Mouse (Mus musculus): ENCODE measurements around the gene Alk. TPM values are rescaled to one million over a fixed set of nuclear protein-coding genes. Genes with fewer than 3 reads are reported as not detected.
"Not testable (repeated sequence)": the region's sequence is repeated elsewhere in the genome, so short reads cannot be mapped to it uniquely, and the experiment has no call there.

Alk gene
- total and polyA plus RNA-seq, 3 experiments: 0.05 TPM; not detected in 2

DNA sequence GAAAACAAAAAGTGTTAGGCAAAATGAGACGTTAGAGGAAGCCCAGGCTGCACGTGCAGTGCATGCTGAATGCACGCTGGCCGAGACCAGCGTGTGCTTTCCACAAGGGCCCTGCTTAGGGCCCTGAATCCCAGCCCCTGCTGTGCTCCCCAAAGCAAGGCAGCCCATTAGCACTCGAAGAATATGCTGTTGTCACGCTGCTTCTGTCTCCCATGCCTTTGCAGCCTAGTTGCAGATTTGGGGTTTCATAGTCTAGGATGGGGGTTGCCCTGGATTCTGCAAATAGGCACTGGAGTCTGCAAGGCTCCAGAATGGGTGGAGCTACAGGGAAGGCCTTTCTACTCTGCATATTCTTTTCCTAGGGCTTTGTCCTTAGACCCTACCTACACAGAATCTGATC is 99.2 kb downstream of the Alk start:
- ATAC-seq (ENCODE audit: extremely low read depth, insufficient number of reproducible peaks, low FRiP score, poor library complexity, severe bottlenecking) (no peak), DNase-seq (ENCODE audit: low spot score) (no peak)
- TF ChIP-seq GATA1 (IDR thresholded peaks at IDR 0.05; ENCODE audit: borderline replicate concordance, low read length): no peak
- TF ChIP-seq GATA2 (IDR thresholded peaks at IDR 0.05; ENCODE audit: borderline replicate concordance, low read depth, low read length): no peak
- no peak for TF ChIP-seq TAL1 (conservative IDR thresholded peaks at IDR 0.05; ENCODE audit: low read depth, low read length)
- no peak for TF ChIP-seq CTCF (IDR thresholded peaks at IDR 0.05; ENCODE audit: low read depth, low read length)
- TF ChIP-seq POLR2AphosphoS5 (IDR thresholded peaks at IDR 0.05; ENCODE audit: insufficient replicate concordance, low read depth, low read length): no peak
- Histone ChIP-seq H3K4me1 (ENCODE audit: insufficient read depth, low read depth, low read length) (no peaks in the 10 kb centered on the region), H3K4me3 (ENCODE audit: low read depth, low read length) (no peak overlapping the region; the same call in 1 of the 2 replicates), H3K27me3 (ENCODE audit: insufficient read depth, low read length) (no peaks in the 10 kb centered on the region), H3K36me3 (replicated peaks) (no peaks in the 10 kb centered on the region), H3K9me3 (replicated peaks) (peaks cover 41% of the 10 kb centered on the region)

DNA sequence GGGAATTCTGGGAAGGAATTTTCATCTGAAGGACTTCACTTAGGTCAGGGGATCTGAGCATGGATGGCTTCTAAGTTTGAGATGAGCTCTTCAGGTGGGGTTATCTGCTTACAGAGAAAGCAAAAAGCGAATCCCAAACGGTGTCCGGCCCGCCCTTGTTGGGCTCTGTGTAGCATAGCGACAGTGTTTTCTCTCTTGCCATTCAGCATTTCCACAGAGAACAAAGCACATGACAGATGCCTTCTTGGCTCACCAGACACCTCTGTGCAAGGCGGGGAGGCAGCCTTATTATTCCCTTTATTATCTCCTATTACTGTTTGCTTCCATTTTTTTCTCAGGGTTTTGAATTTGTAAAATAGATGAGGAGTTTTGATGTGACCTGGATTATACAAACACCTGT is 99.8 kb downstream of the Alk start:
- ATAC-seq (ENCODE audit: extremely low read depth, insufficient number of reproducible peaks, low FRiP score, poor library complexity, severe bottlenecking) (no peak), DNase-seq (ENCODE audit: low spot score) (no peak)
- Histone ChIP-seq H3K4me3 (ENCODE audit: low read depth, low read length) (no peak overlapping the region), H3K4me1 (ENCODE audit: insufficient read depth, low read depth, low read length) (no peaks in the 10 kb centered on the region), H3K27me3 (ENCODE audit: insufficient read depth, low read length) (no peaks in the 10 kb centered on the region), H3K36me3 (replicated peaks) (no peaks in the 10 kb centered on the region), H3K9me3 (replicated peaks) (peaks cover 41% of the 10 kb centered on the region)
- TF ChIP-seq GATA1 (IDR thresholded peaks at IDR 0.05; ENCODE audit: borderline replicate concordance, low read length) (no peak), CTCF (IDR thresholded peaks at IDR 0.05; ENCODE audit: low read depth, low read length) (no peak), GATA2 (IDR thresholded peaks at IDR 0.05; ENCODE audit: borderline replicate concordance, low read depth, low read length) (no peak), POLR2AphosphoS5 (IDR thresholded peaks at IDR 0.05; ENCODE audit: insufficient replicate concordance, low read depth, low read length) (no peak), TAL1 (conservative IDR thresholded peaks at IDR 0.05; ENCODE audit: low read depth, low read length) (no peak)

DNA sequence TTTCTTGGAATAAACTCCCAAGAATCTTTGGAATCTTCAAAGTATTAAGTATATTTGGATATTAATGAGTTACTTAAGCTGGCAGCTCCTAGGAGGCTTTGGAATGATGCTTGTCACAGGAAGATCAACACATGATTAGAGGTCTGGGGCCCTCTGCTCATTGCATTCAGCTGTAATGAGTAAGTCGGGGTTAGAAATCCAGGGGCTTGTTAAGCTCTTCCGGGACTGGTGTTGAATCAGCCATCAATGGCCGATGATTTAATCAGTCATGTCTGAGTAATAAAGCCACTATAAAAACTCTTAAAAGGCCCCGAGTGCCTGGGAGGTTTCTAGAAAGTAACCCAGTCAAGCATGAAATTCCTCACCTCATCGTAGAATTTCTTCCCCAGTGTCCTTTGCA is 109.0 kb downstream of the Alk start:
- Histone ChIP-seq H3K36me3 (replicated peaks) (no peaks in the 10 kb centered on the region), H3K9me3 (replicated peaks) (peaks cover 28% of the 10 kb centered on the region), H3K4me3 (ENCODE audit: low read depth, low read length) (no peak overlapping the region), H3K27me3 (ENCODE audit: insufficient read depth, low read length) (no peaks in the 10 kb centered on the region), H3K4me1 (ENCODE audit: insufficient read depth, low read depth, low read length) (no peaks in the 10 kb centered on the region)
- DNase-seq (ENCODE audit: low spot score): no peak
- TF ChIP-seq GATA2 (IDR thresholded peaks at IDR 0.05; ENCODE audit: borderline replicate concordance, low read depth, low read length) (no peak), POLR2AphosphoS5 (IDR thresholded peaks at IDR 0.05; ENCODE audit: insufficient replicate concordance, low read depth, low read length) (no peak), CTCF (IDR thresholded peaks at IDR 0.05; ENCODE audit: low read depth, low read length) (no peak), TAL1 (conservative IDR thresholded peaks at IDR 0.05; ENCODE audit: low read depth, low read length) (no peak), GATA1 (IDR thresholded peaks at IDR 0.05; ENCODE audit: borderline replicate concordance, low read length) (no peak)
- ATAC-seq (ENCODE audit: extremely low read depth, insufficient number of reproducible peaks, low FRiP score, poor library complexity, severe bottlenecking): no peak

- TF ChIP-seq TAL1 (conservative IDR thresholded peaks at IDR 0.05; ENCODE audit: low read depth, low read length) (no peak), GATA2 (IDR thresholded peaks at IDR 0.05; ENCODE audit: borderline replicate concordance, low read depth, low read length) (no peak)
- Histone ChIP-seq H3K9me3 (replicated peaks) (peaks cover 21% of the 10 kb centered on the region), H3K36me3 (replicated peaks) (no peaks in the 10 kb centered on the region)
Observed at GRCm38 (mm10) chr17:72485623-72486022, 118.8 kb downstream of the Alk start.

GRCm38 (mm10) chr17:72479260-72479659 is 125.2 kb downstream of the Alk start:
- DNase-seq (ENCODE audit: low spot score); H3K4me1 ChIP-seq (ENCODE audit: insufficient read depth, low read depth, low read length); ATAC-seq (ENCODE audit: extremely low read depth, insufficient number of reproducible peaks, low FRiP score, poor library complexity, severe bottlenecking); H3K4me3 ChIP-seq (ENCODE audit: low read depth, low read length); H3K9me3 ChIP-seq (replicated peaks); H3K36me3 ChIP-seq (replicated peaks); H3K27me3 ChIP-seq (ENCODE audit: insufficient read depth, low read length): not testable (repeated sequence)

More at GRCm38 (mm10) chr17:72485623-72486022, 118.8 kb downstream of the Alk start:
- H3K4me3 ChIP-seq (ENCODE audit: low read depth, low read length): no peak overlapping the region
- DNase-seq (ENCODE audit: low spot score) (no peak), ATAC-seq (ENCODE audit: extremely low read depth, insufficient number of reproducible peaks, low FRiP score, poor library complexity, severe bottlenecking) (no peak)
- H3K27me3 ChIP-seq (ENCODE audit: insufficient read depth, low read length): no peaks in the 10 kb centered on the region
- no peaks in the 10 kb centered on the region for H3K4me1 ChIP-seq (ENCODE audit: insufficient read depth, low read depth, low read length)

- H3K4me3 ChIP-seq (ENCODE audit: low read depth, low read length): no peak overlapping the region
- DNase-seq (ENCODE audit: low spot score) (no peak), ATAC-seq (ENCODE audit: extremely low read depth, insufficient number of reproducible peaks, low FRiP score, poor library complexity, severe bottlenecking) (no peak)
- H3K9me3 ChIP-seq (replicated peaks): peaks cover 6% of the 10 kb centered on the region
- TF ChIP-seq GATA2 (IDR thresholded peaks at IDR 0.05; ENCODE audit: borderline replicate concordance, low read depth, low read length) (no peak), GATA1 (IDR thresholded peaks at IDR 0.05; ENCODE audit: borderline replicate concordance, low read length) (no peak), POLR2AphosphoS5 (IDR thresholded peaks at IDR 0.05; ENCODE audit: insufficient replicate concordance, low read depth, low read length) (no peak), CTCF (IDR thresholded peaks at IDR 0.05; ENCODE audit: low read depth, low read length) (no peak), TAL1 (conservative IDR thresholded peaks at IDR 0.05; ENCODE audit: low read depth, low read length) (no peak)
- no peaks in the 10 kb centered on the region for H3K36me3 ChIP-seq (replicated peaks)
- H3K4me1 ChIP-seq (ENCODE audit: insufficient read depth, low read depth, low read length): no peaks in the 10 kb centered on the region
- H3K27me3 ChIP-seq (ENCODE audit: insufficient read depth, low read length): no peaks in the 10 kb centered on the region
Observed at GRCm38 (mm10) chr17:72477889-72478405, 126.5 kb downstream of the Alk start.

DNA sequence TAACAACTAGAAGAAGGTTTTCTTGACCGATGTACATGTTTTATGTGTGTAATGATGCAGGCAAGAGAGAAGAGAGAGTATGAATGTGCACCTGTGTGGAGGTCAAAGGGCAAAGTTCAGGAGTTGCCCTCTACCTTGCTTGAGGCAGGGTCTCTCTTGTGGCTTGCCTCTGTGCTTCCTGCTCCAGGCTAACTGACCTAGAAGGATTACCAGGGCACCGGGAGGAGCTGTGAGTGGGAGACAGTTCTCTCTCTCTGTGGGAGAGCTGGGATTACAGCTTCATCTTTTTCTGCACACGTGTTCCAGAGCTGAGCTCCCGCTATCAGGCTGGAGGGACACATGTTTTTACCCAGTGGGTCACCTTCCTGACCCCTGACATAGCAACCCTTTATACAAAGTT is 127.5 kb downstream of the Alk start:
- DNase-seq (ENCODE audit: low spot score): no peak
- no peaks in the 10 kb centered on the region for H3K27me3 ChIP-seq (ENCODE audit: insufficient read depth, low read length)
- no peaks in the 10 kb centered on the region for H3K4me1 ChIP-seq (ENCODE audit: insufficient read depth, low read depth, low read length)
- H3K9me3 ChIP-seq (replicated peaks): peaks cover 8% of the 10 kb centered on the region
- no peaks in the 10 kb centered on the region for H3K36me3 ChIP-seq (replicated peaks)
- ATAC-seq (ENCODE audit: extremely low read depth, insufficient number of reproducible peaks, low FRiP score, poor library complexity, severe bottlenecking): no peak
- H3K4me3 ChIP-seq (ENCODE audit: low read depth, low read length): no peak overlapping the region
- no peak for TF ChIP-seq GATA1 (IDR thresholded peaks at IDR 0.05; ENCODE audit: borderline replicate concordance, low read length)
- no peak for TF ChIP-seq TAL1 (conservative IDR thresholded peaks at IDR 0.05; ENCODE audit: low read depth, low read length)

Data from G1E (cell line).